Mouse (Mus musculus) heart, postnatal 25 days (tissue): Measurements from ENCODE around the gene Golim4. TPM values are rescaled to one million over a fixed set of nuclear protein-coding genes. Genes with fewer than 3 reads are reported as not detected.

Source experiments
- DNase-seq: peaks from one replicate; pipeline ENCODE4 v3.0.0; 2022; ENCODE audit warnings: low spot score
- intact Hi-C: fragments of 180-260 bp; cut with DNase I; formaldehyde crosslinking; loops from one replicate; pipeline ENCODE4 v1.15.1; 2025
- total RNA-seq, 2 experiments: library from RNA; stranded (reverse); gene quantifications; 2 replicates each; pipeline ENCODE4 v1.2.3; 2021

Gene Golim4
- total RNA-seq, 2 experiments from 2014 or later = 15.3 to 22.8 TPM

- DNase-seq = no peak
- intact Hi-C loops = loop anchor here (2.0 kb wide), 1 partner anchor 47 kb away; no protein-coding TSS in a partner anchor
These were observed 26.7 kb downstream of the Golim4 start for GRCm38 (mm10) chr3:75929926-75930548.

- intact Hi-C loops = no loop called here
- DNase-seq = no peak
These were observed 30.4 kb downstream of the Golim4 start for GRCm38 (mm10) chr3:75926327-75926726.

GRCm38 (mm10) chr3:75925123-75925522 lies 31.6 kb downstream of the Golim4 start:
- intact Hi-C loops = no loop called here
- DNase-seq = no peak

GRCm38 (mm10) chr3:75917770-75918503 lies 38.8 kb downstream of the Golim4 start:
- intact Hi-C loops = no loop called here
- no peak for DNase-seq

- DNase-seq = no peak
- intact Hi-C loops = loop anchor here (5.0 kb wide), 1 partner anchor 45 kb away; the partner anchor contains the start of gene Golim4
These were observed 44.0 kb downstream of the Golim4 start for GRCm38 (mm10) chr3:75912786-75913185.

GRCm38 (mm10) chr3:75910768-75911167 lies 46.0 kb downstream of the Golim4 start:
- intact Hi-C loops = loop anchor here (1.0 to 5.0 kb wide), 2 partner anchors 47 to 91 kb away; partner anchors contain the start of gene Golim4

GRCm38 (mm10) chr3:75910257-75910656 lies 46.5 kb downstream of the Golim4 start:
- intact Hi-C loops = loop anchor here (1.0 to 5.0 kb wide), 2 partner anchors 47 to 91 kb away; partner anchors contain the start of gene Golim4
- DNase-seq = no peak

More at GRCm38 (mm10) chr3:75910768-75911167, 46.0 kb downstream of the Golim4 start:
- DNase-seq = no peak

- DNase-seq = no peak
- intact Hi-C loops = no loop called here
These were observed 54.7 kb downstream of the Golim4 start for GRCm38 (mm10) chr3:75901903-75902598.

GRCm38 (mm10) chr3:75895075-75895474 lies 61.7 kb downstream of the Golim4 start:
- intact Hi-C loops = no loop called here
- no peak for DNase-seq

GRCm38 (mm10) chr3:75891581-75891980 lies 65.2 kb downstream of the Golim4 start:
- DNase-seq = no peak
- intact Hi-C loops = no loop called here

- intact Hi-C loops = no loop called here
- no peak for DNase-seq
These were observed 67.4 kb downstream of the Golim4 start for GRCm38 (mm10) chr3:75889323-75889722.

- no peak for DNase-seq
- intact Hi-C loops = no loop called here
These were observed 75.2 kb downstream of the Golim4 start for GRCm38 (mm10) chr3:75881582-75881981.

GRCm38 (mm10) chr3:75879269-75879668 lies 77.5 kb downstream of the Golim4 start:
- no peak for DNase-seq
- intact Hi-C loops = no loop called here

GRCm38 (mm10) chr3:75868886-75869285 lies 87.9 kb downstream of the Golim4 start:
- intact Hi-C loops = no loop called here
- no peak for DNase-seq

- no peak for DNase-seq
- intact Hi-C loops = no loop called here
These were observed 92.5 kb downstream of the Golim4 start for GRCm38 (mm10) chr3:75864203-75864602.

GRCm38 (mm10) chr3:75861677-75862076 lies 95.1 kb downstream of the Golim4 start:
- intact Hi-C loops = no loop called here

GRCm38 (mm10) chr3:75860760-75861159 lies 96.0 kb downstream of the Golim4 start:
- DNase-seq = peak; percentile 67
- intact Hi-C loops = no loop called here

More at GRCm38 (mm10) chr3:75861677-75862076, 95.1 kb downstream of the Golim4 start:
- DNase-seq = no peak

GRCm38 (mm10) chr3:75835286-75835967 lies 121.3 kb downstream of the Golim4 start:
- peak; percentile 5 for DNase-seq
- intact Hi-C loops = no loop called here

GRCm38 (mm10) chr3:75834827-75835226 lies 121.9 kb downstream of the Golim4 start:
- intact Hi-C loops = no loop called here
- no peak for DNase-seq
